Mouse (Mus musculus): ENCODE results near the gene Uba3. TPM values are rescaled to one million over a fixed set of nuclear protein-coding genes. Genes with fewer than 3 reads are reported as not detected.

Uba3 gene
- polyA plus RNA-seq, 1 experiment from 2014 or later = 16.1 TPM

DNA sequence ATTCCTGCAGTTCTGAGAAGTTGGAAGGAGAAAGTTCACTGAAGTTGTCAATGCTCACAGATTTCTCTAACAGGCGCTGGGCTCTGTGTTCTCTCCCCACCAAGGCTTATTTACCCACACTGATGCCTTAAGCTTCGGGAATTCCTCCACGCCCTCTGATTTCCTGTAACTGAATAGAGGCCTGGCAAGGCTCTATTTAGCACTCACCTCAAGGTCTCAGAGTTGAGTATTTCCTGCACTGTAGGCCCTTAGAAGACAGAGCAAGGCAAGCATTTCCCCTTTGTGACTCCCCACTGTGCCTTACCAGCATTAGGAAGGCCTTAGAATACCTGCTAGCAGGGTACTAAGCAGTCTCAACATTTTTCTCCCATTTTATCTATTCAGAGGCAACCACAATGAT lies 3.0 kb upstream of the Uba3 start:
- TF ChIP-seq EP300 (IDR thresholded peaks at IDR 0.05; ENCODE audit: low read depth) (no peak), CTCF (IDR thresholded peaks at IDR 0.05; ENCODE audit: low read depth) (no peak)
- H3K9ac ChIP-seq (replicated peaks) = no peak overlapping the region
- H3K4me1 ChIP-seq (ENCODE audit: insufficient read depth) = peaks cover 31% of the 10 kb centered on the region
- 37% methylated on average over 3 of the region's 3 CpGs for WGBS (ENCODE audit: insufficient replicate concordance)
- H3K36me3 ChIP-seq (replicated peaks; ENCODE audit: insufficient read depth, low read length) = no peaks in the 10 kb centered on the region
- H3K27me3 ChIP-seq (ENCODE audit: insufficient read depth, low read length) = no peaks in the 10 kb centered on the region
- H3K9me3 ChIP-seq (ENCODE audit: low read length) = no peaks in the 10 kb centered on the region
- ATAC-seq (no peak), DNase-seq (no peak)
- H3K4me2 ChIP-seq (ENCODE audit: low read depth, low read length) = no peak overlapping the region
- H3K4me3 ChIP-seq (ENCODE audit: low read depth, low read length) = no peak overlapping the region
- no peak overlapping the region for H3K27ac ChIP-seq (ENCODE audit: low read depth)

DNA sequence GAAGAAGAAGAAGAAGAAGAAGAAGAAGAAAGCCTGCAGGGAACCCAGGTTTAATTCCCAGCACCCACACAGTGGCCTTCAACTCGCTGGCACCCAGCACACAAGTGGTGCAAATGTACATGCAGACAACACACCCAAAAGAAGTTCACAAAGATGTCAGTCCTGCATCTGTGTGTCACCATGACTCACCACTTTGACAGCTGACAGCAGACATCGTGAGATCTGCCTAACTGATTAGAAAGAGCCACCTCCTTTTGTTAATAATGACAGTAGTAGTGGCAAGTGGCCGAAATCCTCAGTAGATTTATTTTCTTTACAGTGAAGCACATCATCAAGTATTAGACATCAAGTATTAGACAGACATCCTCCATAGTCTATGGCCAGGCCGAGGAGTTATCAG lies 1.6 kb upstream of the Uba3 start:
- Histone ChIP-seq H3K4me2 (ENCODE audit: low read depth, low read length) (no peak overlapping the region), H3K27ac (ENCODE audit: low read depth) (no peak overlapping the region), H3K9me3 (ENCODE audit: low read length) (no peaks in the 10 kb centered on the region), H3K27me3 (ENCODE audit: insufficient read depth, low read length) (no peaks in the 10 kb centered on the region), H3K9ac (replicated peaks) (no peak overlapping the region), H3K36me3 (replicated peaks; ENCODE audit: insufficient read depth, low read length) (no peaks in the 10 kb centered on the region), H3K4me1 (ENCODE audit: insufficient read depth) (peaks cover 28% of the 10 kb centered on the region), H3K4me3 (ENCODE audit: low read depth, low read length) (no peak overlapping the region)
- ATAC-seq (no peak), DNase-seq (no peak)
- WGBS (ENCODE audit: insufficient replicate concordance) = 56% methylated on average over 4 of the region's 4 CpGs
- TF ChIP-seq CTCF (IDR thresholded peaks at IDR 0.05; ENCODE audit: low read depth) = no peak
- TF ChIP-seq EP300 (IDR thresholded peaks at IDR 0.05; ENCODE audit: low read depth) = no peak

DNA sequence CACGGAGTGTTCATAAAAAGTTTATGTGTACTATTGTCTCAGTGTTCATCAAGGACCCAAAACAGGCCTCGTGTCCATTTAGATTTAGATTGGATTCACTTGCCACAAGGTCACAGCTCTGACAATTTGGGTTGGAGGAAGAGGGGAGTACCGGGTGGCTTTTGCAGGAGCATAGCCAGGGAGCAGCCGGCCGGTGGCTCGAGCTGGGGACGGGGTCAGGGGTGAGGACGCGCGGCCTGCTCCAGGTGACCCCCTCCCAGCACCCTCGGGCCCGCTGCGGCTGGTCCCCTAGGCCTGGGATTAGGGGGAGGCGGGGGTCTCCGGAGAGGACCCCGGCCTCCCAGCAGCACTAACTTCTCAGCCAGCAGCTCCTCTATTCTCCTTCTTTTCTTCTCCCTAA lies 495 bp downstream of the Uba3 start:
- WGBS (ENCODE audit: insufficient replicate concordance) = under 1% methylated on average over 16 of the region's 16 CpGs

DNA sequence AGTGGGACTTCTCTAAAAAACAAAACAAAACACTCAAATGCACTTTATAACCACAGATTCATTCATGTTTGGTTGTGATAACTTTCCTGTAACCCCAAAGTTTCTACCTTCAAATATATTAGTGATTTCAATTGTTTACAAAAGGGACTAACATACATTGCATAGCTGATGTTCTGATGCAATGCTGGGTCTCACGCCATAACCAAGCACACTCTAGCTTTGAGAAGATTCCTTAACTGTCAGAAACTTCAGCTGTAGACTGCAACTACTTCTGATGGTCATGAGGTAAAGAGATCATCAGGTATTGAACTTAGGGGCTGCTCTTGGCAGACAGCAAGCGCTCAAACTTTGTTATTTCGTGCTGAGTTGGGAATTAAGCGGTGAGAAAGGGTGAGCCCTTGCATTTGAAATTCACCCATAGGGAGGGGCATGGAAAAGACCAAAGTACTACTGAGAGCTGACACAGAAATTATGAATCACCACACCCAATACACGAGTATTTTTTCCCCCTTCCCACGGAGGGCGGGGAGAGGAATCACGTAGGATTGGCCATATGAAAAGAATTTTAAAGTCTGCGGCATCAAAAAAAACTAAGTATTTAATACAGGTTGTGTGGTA lies 1.1 kb downstream of the Uba3 start:
- H3K27me3 ChIP-seq (ENCODE audit: insufficient read depth, low read length) = no peaks in the 10 kb centered on the region
- H3K4me1 ChIP-seq (ENCODE audit: insufficient read depth) = peaks cover 18% of the 10 kb centered on the region
- peak overlapping the region; percentile 93 for H3K27ac ChIP-seq (ENCODE audit: low read depth)
- no peak for ATAC-seq
- H3K4me3 ChIP-seq (ENCODE audit: low read depth, low read length) = peak overlapping the region; percentile 98
- WGBS (ENCODE audit: insufficient replicate concordance) = 13% methylated on average over 9 of the region's 9 CpGs
- DNase-seq = no peak
- no peaks in the 10 kb centered on the region for H3K9me3 ChIP-seq (ENCODE audit: low read length)
- peak overlapping the region; percentile 91 for H3K4me2 ChIP-seq (ENCODE audit: low read depth, low read length)
- peak overlapping the region; percentile 99 for H3K9ac ChIP-seq (replicated peaks)
- no peaks in the 10 kb centered on the region; the same call in 1 of the 2 replicates for H3K36me3 ChIP-seq (replicated peaks; ENCODE audit: insufficient read depth, low read length)
- no peak for TF ChIP-seq CTCF (IDR thresholded peaks at IDR 0.05; ENCODE audit: low read depth)
- TF ChIP-seq EP300 (IDR thresholded peaks at IDR 0.05; ENCODE audit: low read depth) = no peak

More for the DNA sequence above, 495 bp downstream of the Uba3 start:
- Histone ChIP-seq H3K9me3 (ENCODE audit: low read length) (no peaks in the 10 kb centered on the region), H3K36me3 (replicated peaks; ENCODE audit: insufficient read depth, low read length) (no peaks in the 10 kb centered on the region), H3K27me3 (ENCODE audit: insufficient read depth, low read length) (no peaks in the 10 kb centered on the region), H3K4me1 (ENCODE audit: insufficient read depth) (peaks cover 22% of the 10 kb centered on the region), H3K27ac (ENCODE audit: low read depth) (peak overlapping the region; percentile 93), H3K4me3 (ENCODE audit: low read depth, low read length) (peak overlapping the region; percentile 98), H3K9ac (replicated peaks) (peak overlapping the region; percentile 99), H3K4me2 (ENCODE audit: low read depth, low read length) (peak overlapping the region; percentile 91)
- TF ChIP-seq CTCF (IDR thresholded peaks at IDR 0.05; ENCODE audit: low read depth) (no peak), EP300 (IDR thresholded peaks at IDR 0.05; ENCODE audit: low read depth) (no peak)
- DNase-seq = peak; percentile 56
- peak; percentile 41 for ATAC-seq

DNA sequence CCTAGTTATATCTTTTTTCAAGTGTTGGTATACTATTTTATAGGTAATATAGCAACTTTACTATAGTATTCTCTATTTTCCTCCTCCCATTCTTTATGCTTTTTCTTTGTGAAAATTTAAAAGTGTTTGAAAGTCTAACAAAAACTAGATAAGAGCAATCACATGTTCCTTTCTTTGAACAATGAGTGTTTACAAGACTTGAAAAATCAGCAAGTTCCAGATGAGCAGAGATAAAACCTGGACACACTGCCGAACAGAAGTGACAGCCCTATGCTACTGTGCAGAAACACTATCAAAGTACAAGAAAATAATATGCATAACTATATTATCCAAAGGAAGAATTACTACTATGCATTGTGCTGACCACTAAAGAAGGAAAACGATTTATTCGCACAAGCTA lies 3.0 kb downstream of the Uba3 start:
- 74% methylated on average over 3 of the region's 3 CpGs for WGBS (ENCODE audit: insufficient replicate concordance)

DNA sequence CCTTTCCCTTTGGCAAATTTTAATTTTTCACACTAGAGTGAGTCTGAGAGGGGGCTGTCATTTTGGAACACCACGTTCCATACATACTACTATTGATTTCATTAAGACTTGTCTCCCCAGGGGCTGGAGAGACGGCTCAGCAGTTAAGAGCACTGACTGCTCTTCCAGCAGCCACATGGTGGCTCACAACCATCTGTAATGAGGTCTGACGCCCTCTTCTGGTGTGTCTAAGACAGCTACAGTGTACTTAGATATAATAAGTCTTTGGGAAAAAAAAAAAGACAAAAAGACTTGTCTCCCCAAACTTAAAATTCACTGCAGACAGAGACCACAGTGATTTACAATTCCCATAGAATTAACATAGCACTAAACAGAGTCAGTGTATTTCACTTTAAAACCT lies 5.0 kb downstream of the Uba3 start:
- no peak for DNase-seq
- TF ChIP-seq EP300 (IDR thresholded peaks at IDR 0.05; ENCODE audit: low read depth) (no peak), CTCF (IDR thresholded peaks at IDR 0.05; ENCODE audit: low read depth) (no peak)
- Histone ChIP-seq H3K4me1 (ENCODE audit: insufficient read depth) (peaks cover 16% of the 10 kb centered on the region), H3K27ac (ENCODE audit: low read depth) (no peak overlapping the region), H3K9me3 (ENCODE audit: low read length) (no peaks in the 10 kb centered on the region), H3K36me3 (replicated peaks; ENCODE audit: insufficient read depth, low read length) (peaks cover 27% of the 10 kb centered on the region), H3K4me2 (ENCODE audit: low read depth, low read length) (no peak overlapping the region), H3K27me3 (ENCODE audit: insufficient read depth, low read length) (no peaks in the 10 kb centered on the region), H3K9ac (replicated peaks) (no peak overlapping the region), H3K4me3 (ENCODE audit: low read depth, low read length) (no peak overlapping the region)
- no peak for ATAC-seq
- WGBS (ENCODE audit: insufficient replicate concordance) = 71% methylated on average over 3 of the region's 3 CpGs

More for the DNA sequence above, 3.0 kb downstream of the Uba3 start:
- H3K9ac ChIP-seq (replicated peaks) = no peak overlapping the region
- ATAC-seq (no peak), DNase-seq (no peak)
- no peak overlapping the region for H3K4me3 ChIP-seq (ENCODE audit: low read depth, low read length)
- H3K4me2 ChIP-seq (ENCODE audit: low read depth, low read length) = no peak overlapping the region
- H3K27me3 ChIP-seq (ENCODE audit: insufficient read depth, low read length) = no peaks in the 10 kb centered on the region
- peaks cover 18% of the 10 kb centered on the region for H3K4me1 ChIP-seq (ENCODE audit: insufficient read depth)
- peaks cover 9% of the 10 kb centered on the region for H3K36me3 ChIP-seq (replicated peaks; ENCODE audit: insufficient read depth, low read length)
- H3K9me3 ChIP-seq (ENCODE audit: low read length) = no peaks in the 10 kb centered on the region
- H3K27ac ChIP-seq (ENCODE audit: low read depth) = no peak overlapping the region
- TF ChIP-seq CTCF (IDR thresholded peaks at IDR 0.05; ENCODE audit: low read depth) = no peak

Measured in liver, postnatal 0 days (tissue).